Mouse (Mus musculus): Measurements from ENCODE around the gene Arhgap24.

DNA sequence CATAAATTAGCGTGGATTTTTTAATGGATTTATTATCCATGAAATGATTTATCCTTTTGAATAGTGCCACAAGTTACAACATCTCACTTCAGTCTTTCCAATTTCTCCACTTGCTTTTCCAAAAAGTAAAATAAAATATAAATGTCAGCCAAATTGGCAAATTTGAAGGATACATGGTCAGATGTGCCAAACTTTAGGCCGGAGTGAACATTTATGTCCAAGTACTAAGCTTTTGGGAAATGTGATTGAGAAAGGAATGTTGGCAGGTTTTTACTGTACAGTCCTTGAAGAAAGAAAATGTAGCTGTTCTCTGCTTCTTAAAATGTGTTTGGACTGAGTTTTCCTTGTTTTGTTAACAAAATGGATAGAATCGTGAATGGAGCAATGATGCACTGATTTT is 185.7 kb downstream of the Arhgap24 start:
- no peak for TF ChIP-seq CTCF (IDR thresholded peaks at IDR 0.05; ENCODE audit: low read depth)
- TF ChIP-seq EP300 (IDR thresholded peaks at IDR 0.05; ENCODE audit: low read depth), result no peak

Data from liver, postnatal 0 days (tissue).